Mouse (Mus musculus) thymus, adult 2 months (tissue): ENCODE measurements around the gene Bax.

Experiments used
- CTCF ChIP-seq: fragments of 200-500 bp; IDR thresholded peaks from 2 replicates; pipeline ENCODE4 v1.5.1; 2012; ENCODE audit warnings: mild to moderate bottlenecking, control low read depth, low read length, moderate library complexity, borderline replicate concordance; ENCODE audit not compliant: control insufficient read depth, poor library complexity, insufficient read depth; ENCODE audit errors: extremely low read depth
- POLR2A ChIP-seq: fragments of 200-500 bp; IDR thresholded peaks from 2 replicates; pipeline ENCODE4 v1.6.1; 2012; ENCODE audit warnings: mild to moderate bottlenecking, low read length, control low read depth, moderate library complexity; ENCODE audit not compliant: control insufficient read depth, poor library complexity, insufficient read depth; ENCODE audit errors: extremely low read depth

DNA sequence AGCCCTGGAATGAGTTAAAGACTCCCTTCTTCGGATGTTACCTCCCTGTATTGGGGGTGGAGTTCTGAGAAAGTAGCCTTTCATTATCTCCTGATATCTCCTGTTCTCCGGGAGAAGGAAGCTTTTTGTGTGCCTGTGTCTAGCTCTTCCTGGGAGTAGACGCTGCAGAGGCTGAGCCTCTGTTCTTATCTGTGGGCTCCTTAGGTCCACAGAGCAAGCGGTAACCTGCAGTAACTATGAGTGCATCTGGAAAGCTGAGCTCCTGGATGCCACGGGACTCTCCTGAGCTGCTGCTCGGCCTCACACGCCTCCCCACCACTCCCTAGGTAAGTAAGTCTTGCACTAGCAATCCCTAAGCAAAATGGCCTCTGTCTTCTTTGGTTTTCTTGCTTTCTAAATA, 19.5 kb upstream of the Bax start:
- no peak for TF ChIP-seq CTCF
- TF ChIP-seq POLR2A, result no peak
